Mouse (Mus musculus) liver, embryonic 12.5 days (tissue): ENCODE data around the gene Lax1. TPM values are rescaled to one million over a fixed set of nuclear protein-coding genes. Genes with fewer than 3 reads are reported as not detected.
"Not testable (repeated sequence)": the region's sequence is repeated elsewhere in the genome, so short reads cannot be mapped to it uniquely, and the experiment has no call there.

ENCODE experiments used
- ATAC-seq: fragments of 200-750 bp; cut with Nextera tagmentation; 2 replicates; pipeline ENCODE4 v1.8.0; 2017; ENCODE audit warnings: moderate number of reproducible peaks, mild to moderate bottlenecking, moderate library complexity
- H3K27ac ChIP-seq: fragments of 300-500 bp; sonication (generic); 2 replicates; pipeline ENCODE4 v1.5.1; 2016; ENCODE audit warnings: mild to moderate bottlenecking
- H3K27me3 ChIP-seq: fragments of 300-500 bp; sonication (generic); replicated peaks from 2 replicates; pipeline ENCODE4 v1.6.1; 2016; ENCODE audit warnings: mild to moderate bottlenecking, moderate library complexity
- H3K36me3 ChIP-seq: fragments of 300-500 bp; sonication (generic); 2 replicates; pipeline ENCODE4 v1.6.1; 2016; ENCODE audit warnings: mild to moderate bottlenecking, moderate library complexity
- H3K4me1 ChIP-seq: fragments of 300-500 bp; sonication (generic); 2 replicates; pipeline ENCODE4 v1.6.1; 2016
- H3K4me2 ChIP-seq: fragments of 300-500 bp; sonication (generic); 2 replicates; pipeline ENCODE4 v1.6.1; 2016; ENCODE audit warnings: mild to moderate bottlenecking, moderate library complexity
- H3K4me3 ChIP-seq: fragments of 300-500 bp; sonication (generic); 2 replicates; pipeline ENCODE4 v1.5.1; 2016; ENCODE audit warnings: mild to moderate bottlenecking, moderate library complexity
- H3K9ac ChIP-seq: fragments of 300-500 bp; sonication (generic); 2 replicates; pipeline ENCODE4 v1.6.1; 2016; ENCODE audit warnings: mild to moderate bottlenecking, moderate library complexity
- H3K9me3 ChIP-seq: fragments of 300-500 bp; sonication (generic); replicated peaks from 2 replicates; pipeline ENCODE4 v1.6.1; 2016; ENCODE audit warnings: mild to moderate bottlenecking, moderate library complexity
- WGBS: fragments of 180-500 bp; shearing (Covaris S2); methylation state at CpG from one replicate; pipeline ENCODE4 v1.1.7; 2016; ENCODE audit not compliant: insufficient replicate concordance; 5-methylcytosine and 5-hydroxymethylcytosine counted together
- polyA plus RNA-seq: library from polyadenylated mRNA; unstranded; fragments of >200 nt; fragmentation: Nextera tagmentation; extraction: Ambion mirVana; gene quantifications from 2 replicates; pipeline ENCODE4 v1.2.1, GENCODE M21; 2016

The Lax1 gene
- polyA plus RNA-seq, 1 experiment from 2014 or later, result 0.61 TPM

DNA sequence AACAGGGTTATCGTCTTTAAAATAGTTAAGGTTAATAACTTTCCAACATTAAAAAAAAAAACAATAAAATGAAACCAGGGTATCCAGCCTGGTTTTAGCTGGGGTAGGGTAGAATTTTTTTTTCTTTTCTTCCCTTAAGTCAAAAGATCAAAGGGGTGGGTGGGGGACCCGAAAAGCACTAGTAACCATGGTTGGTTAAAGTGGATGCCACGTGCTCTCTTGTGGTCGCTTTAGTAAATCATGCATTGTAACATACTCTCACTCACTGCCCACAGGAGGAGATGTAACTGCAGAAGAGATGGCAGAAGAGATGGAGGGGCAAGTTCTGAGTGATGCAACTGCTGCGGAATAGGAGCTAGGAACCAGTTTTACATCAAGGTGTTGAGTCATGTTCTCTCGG, 21.5 kb upstream of the Lax1 start:
- no peaks in the 10 kb centered on the region for H3K9me3 ChIP-seq
- H3K4me2 ChIP-seq, result no peak overlapping the region
- H3K4me3 ChIP-seq, result no peak overlapping the region
- H3K36me3 ChIP-seq, result peaks cover 100% of the 10 kb centered on the region
- ATAC-seq, result no peak
- H3K27me3 ChIP-seq, result no peaks in the 10 kb centered on the region
- H3K4me1 ChIP-seq, result peaks cover 20% of the 10 kb centered on the region
- no peak overlapping the region for H3K27ac ChIP-seq
- H3K9ac ChIP-seq, result no peak overlapping the region
- 82% methylated on average over 6 of the region's 6 CpGs for WGBS

DNA sequence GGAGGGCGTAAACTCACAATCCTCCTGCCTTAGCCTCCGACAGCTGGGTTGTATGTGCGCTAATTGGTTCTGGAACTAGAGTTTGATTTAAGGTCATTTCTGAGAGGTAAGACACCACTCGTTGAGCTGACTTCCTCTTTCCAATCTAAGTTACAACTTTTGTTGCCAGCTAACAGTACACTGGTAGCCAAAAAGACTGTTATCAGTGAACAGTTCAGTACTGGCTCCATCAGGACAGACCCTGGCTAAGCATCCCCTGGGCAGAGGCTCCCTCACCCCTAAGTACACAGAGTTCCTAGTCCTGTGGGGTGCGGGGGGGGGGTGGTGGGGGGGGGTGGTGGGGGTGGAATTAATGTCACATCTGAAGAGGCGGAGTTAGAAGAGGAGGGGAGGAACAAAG, 21.0 kb upstream of the Lax1 start:
- 70% methylated on average over 5 of the region's 6 CpGs for WGBS

DNA sequence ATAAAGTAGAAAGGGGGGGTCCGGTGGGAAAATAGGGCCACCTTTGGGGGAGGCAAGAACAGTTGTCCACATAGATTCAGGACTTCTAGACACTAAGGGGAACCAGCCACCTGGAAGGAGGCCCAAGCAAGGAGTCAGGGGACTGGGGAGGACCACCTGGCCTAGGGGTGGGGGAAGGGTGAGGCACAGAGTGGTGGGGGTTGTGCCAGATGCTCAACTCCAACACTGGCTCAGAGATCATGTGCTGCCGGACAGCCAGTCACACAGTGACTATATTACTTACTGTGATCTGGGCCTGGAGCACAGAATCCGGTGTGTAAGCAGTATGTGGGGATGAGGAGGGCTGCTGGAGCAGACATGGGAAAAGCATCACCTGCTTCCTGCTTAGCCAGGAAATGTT, 19.4 kb upstream of the Lax1 start:
- H3K27ac ChIP-seq, result no peak overlapping the region
- no peak overlapping the region for H3K4me3 ChIP-seq
- H3K4me1 ChIP-seq, result peaks cover 20% of the 10 kb centered on the region
- H3K4me2 ChIP-seq, result no peak overlapping the region
- H3K27me3 ChIP-seq, result no peaks in the 10 kb centered on the region
- WGBS, result 85% methylated on average over 3 of the region's 3 CpGs
- H3K9ac ChIP-seq, result no peak overlapping the region
- H3K9me3 ChIP-seq, result no peaks in the 10 kb centered on the region
- ATAC-seq, result no peak
- peaks cover 100% of the 10 kb centered on the region for H3K36me3 ChIP-seq

More for the DNA sequence above, 21.0 kb upstream of the Lax1 start:
- no peak overlapping the region for H3K4me2 ChIP-seq
- no peak overlapping the region for H3K4me3 ChIP-seq
- H3K9ac ChIP-seq, result no peak overlapping the region
- no peak for ATAC-seq
- peaks cover 100% of the 10 kb centered on the region for H3K36me3 ChIP-seq
- no peak overlapping the region for H3K27ac ChIP-seq
- H3K27me3 ChIP-seq, result no peaks in the 10 kb centered on the region
- no peaks in the 10 kb centered on the region for H3K9me3 ChIP-seq
- peaks cover 20% of the 10 kb centered on the region for H3K4me1 ChIP-seq

DNA sequence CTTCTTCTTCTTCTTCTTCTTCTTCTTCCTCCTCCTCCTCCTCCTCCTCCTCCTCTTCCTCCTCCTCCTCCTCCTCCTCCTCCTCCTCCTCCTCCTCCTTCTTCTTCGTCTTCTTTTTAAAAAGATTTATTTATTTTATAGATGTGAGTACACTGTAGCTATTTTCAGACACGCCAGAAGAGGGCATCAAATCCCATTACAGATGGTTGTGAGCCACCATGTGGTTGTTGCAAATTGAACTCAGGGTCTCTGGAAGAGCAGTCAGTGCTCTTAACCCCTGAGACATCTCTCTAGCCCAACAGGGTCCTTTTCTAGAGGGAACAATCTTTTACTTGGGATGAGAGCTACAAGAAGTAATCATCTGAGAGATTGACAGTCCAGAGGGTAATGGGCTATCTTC, 11.9 kb upstream of the Lax1 start:
- peaks cover 61% of the 10 kb centered on the region for H3K36me3 ChIP-seq
- ATAC-seq, H3K9ac ChIP-seq, H3K4me1 ChIP-seq, H3K9me3 ChIP-seq, H3K4me2 ChIP-seq, H3K27ac ChIP-seq, H3K4me3 ChIP-seq, H3K27me3 ChIP-seq: not testable (repeated sequence)
- WGBS, result 5% methylated on average over 1 of the region's 2 CpGs

DNA sequence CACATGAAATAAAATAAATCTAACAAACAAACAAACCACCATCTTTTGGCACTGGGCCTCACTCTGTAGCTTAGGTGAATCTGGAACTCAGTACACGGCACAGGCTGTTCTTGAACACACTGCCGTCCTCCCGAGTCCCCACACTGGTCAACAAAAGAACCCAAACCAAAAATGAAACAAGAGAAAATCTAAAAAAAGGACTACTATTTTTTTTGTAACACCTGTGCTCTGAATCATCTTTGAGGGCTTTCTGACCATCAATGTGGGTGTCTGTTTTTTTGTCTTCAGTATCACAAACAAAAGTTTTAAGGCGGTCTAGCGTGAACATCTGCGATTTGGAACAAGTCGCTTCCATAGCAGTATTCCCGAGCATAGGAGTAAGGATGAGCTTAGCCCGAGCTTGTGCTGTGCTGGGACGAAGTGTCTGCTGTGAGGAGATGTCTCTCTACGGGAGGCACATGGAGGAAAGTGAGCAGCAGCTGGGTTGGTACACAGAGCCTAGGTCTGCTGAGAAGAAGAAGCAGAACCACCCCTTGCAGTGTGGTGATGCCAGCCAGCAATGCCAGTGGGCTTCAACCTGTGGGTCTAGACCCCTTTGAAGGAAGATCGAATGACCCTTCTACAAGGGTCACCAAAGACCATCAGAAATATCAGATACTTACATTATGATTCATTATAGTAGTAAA, 8.2 kb upstream of the Lax1 start:
- WGBS, result 89% methylated on average over 12 of the region's 12 CpGs
- Histone ChIP-seq H3K4me3 (no peak overlapping the region), H3K9me3 (no peaks in the 10 kb centered on the region), H3K36me3 (peaks cover 24% of the 10 kb centered on the region), H3K9ac (no peak overlapping the region), H3K4me2 (no peak overlapping the region), H3K27me3 (no peaks in the 10 kb centered on the region), H3K27ac (no peak overlapping the region), H3K4me1 (peaks cover 25% of the 10 kb centered on the region)
- ATAC-seq, result no peak

DNA sequence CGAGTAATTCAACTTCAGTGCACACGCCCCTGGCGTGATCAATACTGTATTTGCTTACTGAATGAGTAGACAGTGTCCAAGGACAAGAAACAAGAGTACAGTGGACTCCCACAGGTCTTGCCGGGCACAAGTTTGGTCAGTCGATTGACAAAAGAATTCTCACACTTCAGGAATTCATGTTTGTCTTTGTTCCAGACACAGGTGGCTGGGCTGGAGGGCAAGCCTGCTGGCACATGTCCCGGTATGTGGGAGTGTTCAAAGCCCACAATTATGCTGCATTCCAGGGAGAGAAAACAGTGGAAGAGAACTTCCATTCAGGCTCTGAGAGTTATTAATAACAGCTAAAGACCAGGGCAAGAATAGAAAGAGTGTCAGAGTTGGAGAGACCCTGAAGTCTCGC, 6.0 kb upstream of the Lax1 start:
- peaks cover 11% of the 10 kb centered on the region for H3K36me3 ChIP-seq
- H3K9ac ChIP-seq, result no peak overlapping the region
- no peak overlapping the region for H3K4me3 ChIP-seq
- no peaks in the 10 kb centered on the region for H3K27me3 ChIP-seq
- WGBS, result 68% methylated on average over 7 of the region's 7 CpGs
- peaks cover 25% of the 10 kb centered on the region for H3K4me1 ChIP-seq
- H3K4me2 ChIP-seq, result no peak overlapping the region
- no peak for ATAC-seq
- H3K27ac ChIP-seq, result peak overlapping the region; percentile 43; the same call in 1 of the 2 replicates
- H3K9me3 ChIP-seq, result no peaks in the 10 kb centered on the region

DNA sequence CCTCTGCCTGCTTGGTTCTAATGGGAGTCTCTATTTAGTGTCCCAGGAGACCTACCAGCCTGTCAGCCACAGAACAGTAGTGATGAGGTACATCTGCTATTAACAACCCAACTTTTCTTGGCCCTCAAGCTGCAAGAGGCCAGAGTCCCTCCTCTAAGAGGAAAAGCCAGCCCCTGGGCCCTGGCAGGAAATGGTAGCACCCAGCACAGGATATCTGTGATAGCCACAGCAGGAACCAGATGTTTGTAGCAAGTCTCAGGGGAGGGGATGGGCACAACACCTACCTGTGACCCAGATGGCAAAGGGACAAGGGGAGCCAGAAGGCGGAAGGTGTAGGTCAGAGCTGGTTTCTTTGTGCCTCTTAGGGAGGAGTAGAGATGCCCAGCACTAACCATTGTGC, 5.0 kb upstream of the Lax1 start:
- no peaks in the 10 kb centered on the region for H3K9me3 ChIP-seq
- H3K4me2 ChIP-seq, result no peak overlapping the region
- H3K9ac ChIP-seq, result no peak overlapping the region; the same call in 1 of the 2 replicates
- H3K36me3 ChIP-seq, result peaks cover under 1% of the 10 kb centered on the region; the same call in 1 of the 2 replicates
- WGBS, result 68% methylated on average over 1 of the region's 1 CpGs
- ATAC-seq, result peak; percentile 38; the same call in 1 of the 2 replicates
- H3K27me3 ChIP-seq, result no peaks in the 10 kb centered on the region
- H3K4me1 ChIP-seq, result peaks cover 25% of the 10 kb centered on the region
- no peak overlapping the region for H3K4me3 ChIP-seq
- peak overlapping the region; percentile 7 for H3K27ac ChIP-seq

DNA sequence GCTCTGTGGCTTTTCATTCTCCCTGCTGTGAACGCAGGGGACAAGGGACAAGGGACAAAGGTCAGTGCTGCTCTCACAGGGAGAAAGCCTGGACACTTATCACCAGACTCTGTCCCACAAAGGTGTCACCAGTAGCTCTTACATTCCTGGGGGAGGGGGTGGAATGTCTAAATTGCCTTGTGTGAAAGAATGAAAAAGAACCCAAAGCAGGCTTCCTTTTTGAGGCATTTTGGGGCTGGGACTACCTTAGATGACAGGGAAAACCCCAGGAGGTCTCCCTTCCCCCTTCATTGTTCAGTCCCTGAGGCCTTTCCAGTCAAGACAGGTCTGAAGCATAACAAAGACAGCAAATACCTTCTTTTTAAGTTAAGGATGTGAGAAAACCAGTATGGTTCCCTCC, 4.4 kb upstream of the Lax1 start:
- 34% methylated on average over 1 of the region's 1 CpGs for WGBS
- Histone ChIP-seq H3K4me3 (no peak overlapping the region), H3K27ac (peak overlapping the region; percentile 7; the same call in 1 of the 2 replicates), H3K36me3 (no peaks in the 10 kb centered on the region), H3K27me3 (no peaks in the 10 kb centered on the region), H3K4me2 (no peak overlapping the region), H3K9me3 (no peaks in the 10 kb centered on the region), H3K9ac (no peak overlapping the region; the same call in 1 of the 2 replicates), H3K4me1 (peaks cover 25% of the 10 kb centered on the region)
- no peak for ATAC-seq

DNA sequence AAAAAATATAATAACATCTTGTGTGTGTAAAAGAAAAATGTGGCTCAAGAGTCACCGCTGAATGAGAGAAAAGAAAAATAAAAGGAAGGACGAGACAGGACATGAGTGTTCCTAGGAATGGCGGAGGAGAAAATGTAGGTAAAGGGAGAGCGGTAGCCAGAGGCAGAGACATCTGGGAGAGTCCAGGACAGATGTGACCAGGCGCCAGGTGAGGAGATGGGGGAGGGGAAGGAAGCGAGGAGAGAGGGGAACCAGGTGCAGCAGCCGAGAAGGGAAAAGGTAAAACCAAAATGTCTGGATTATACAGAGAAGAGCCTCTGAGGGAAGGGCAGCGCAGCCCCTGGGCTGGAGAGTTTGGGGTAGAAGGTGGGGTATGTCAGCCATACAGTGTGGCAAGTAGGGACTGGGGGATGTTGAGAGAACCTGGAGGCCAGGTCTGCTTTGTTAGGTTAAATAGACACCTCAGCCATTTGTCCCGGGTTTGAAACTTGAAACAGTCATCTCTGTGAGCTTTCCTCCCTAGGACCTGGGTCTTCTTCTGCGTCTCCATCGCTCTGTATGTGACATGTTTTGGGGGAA, 3.7 kb upstream of the Lax1 start:
- H3K4me3 ChIP-seq, result no peak overlapping the region

DNA sequence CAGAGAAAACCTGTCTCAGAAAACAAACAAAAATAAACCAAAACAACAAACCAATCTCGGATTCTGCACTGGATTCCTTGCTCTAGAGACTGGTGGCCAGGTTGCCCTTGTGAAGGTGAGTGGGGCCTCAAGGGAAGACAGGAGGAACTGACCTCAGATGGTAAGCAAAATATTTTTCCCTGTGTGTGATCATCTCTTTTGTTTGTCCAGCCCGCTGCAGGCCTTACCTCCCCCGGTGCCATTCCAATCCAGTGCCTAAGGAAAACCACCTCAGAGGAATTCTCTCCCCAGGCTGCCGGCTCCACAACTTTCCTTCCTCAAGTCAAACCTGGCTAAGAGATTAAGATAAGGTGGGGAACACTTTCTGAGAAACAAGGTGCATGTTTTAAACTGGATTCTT, 2.3 kb upstream of the Lax1 start:
- Histone ChIP-seq H3K4me2 (no peak overlapping the region), H3K9ac (no peak overlapping the region), H3K4me1 (peaks cover 25% of the 10 kb centered on the region), H3K9me3 (no peaks in the 10 kb centered on the region), H3K27ac (no peak overlapping the region), H3K27me3 (no peaks in the 10 kb centered on the region), H3K36me3 (no peaks in the 10 kb centered on the region), H3K4me3 (no peak overlapping the region)
- WGBS, result 47% methylated on average over 4 of the region's 4 CpGs
- ATAC-seq, result no peak

More for the DNA sequence above, 3.7 kb upstream of the Lax1 start:
- Histone ChIP-seq H3K27ac (no peak overlapping the region), H3K36me3 (no peaks in the 10 kb centered on the region), H3K4me1 (peaks cover 25% of the 10 kb centered on the region), H3K27me3 (no peaks in the 10 kb centered on the region), H3K9ac (no peak overlapping the region), H3K4me2 (no peak overlapping the region), H3K9me3 (no peaks in the 10 kb centered on the region)
- WGBS, result 66% methylated on average over 11 of the region's 11 CpGs
- no peak for ATAC-seq

DNA sequence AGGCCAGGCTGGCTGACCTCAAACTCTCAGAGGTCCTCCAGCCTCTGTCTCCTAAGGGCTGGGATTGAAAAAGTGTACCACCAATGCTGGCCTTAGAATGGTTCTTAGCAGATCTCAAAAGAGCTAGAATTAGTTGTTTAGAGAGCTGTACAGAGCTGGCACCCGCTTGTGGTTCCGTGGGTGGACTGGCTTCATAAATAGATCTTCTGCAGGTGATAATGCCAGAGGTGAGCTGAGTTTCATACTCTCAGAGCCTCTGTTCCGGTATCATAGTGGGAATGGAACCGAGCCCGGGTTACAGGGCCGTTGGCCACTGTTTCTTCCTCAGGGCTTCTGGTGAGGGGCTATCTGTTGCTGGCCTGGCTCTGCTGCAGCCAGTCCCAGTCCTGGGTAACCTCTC, 1.1 kb upstream of the Lax1 start:
- peaks cover 19% of the 10 kb centered on the region for H3K4me1 ChIP-seq
- H3K27ac ChIP-seq, result no peak overlapping the region

DNA sequence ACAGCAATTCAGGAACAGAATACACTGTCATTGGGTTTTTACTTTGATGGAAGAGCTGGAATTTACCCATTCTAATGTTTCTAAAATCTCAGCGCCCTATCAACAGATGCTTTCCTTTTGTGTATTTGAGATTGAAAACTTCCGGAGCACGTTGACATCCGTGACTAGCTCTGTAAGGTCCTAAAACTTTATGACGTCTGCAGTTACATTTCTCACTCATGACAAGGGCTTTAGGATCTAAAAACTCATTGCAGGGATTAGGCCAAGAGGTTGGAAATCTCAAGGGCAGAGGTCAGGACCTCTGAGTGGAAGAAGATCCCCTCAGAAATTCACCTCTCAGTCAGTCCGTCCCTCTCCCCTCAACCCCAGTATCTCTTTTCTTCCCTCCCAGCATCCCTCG, 1.6 kb downstream of the Lax1 start:
- Histone ChIP-seq H3K27ac (no peak overlapping the region), H3K4me3 (no peak overlapping the region), H3K36me3 (no peaks in the 10 kb centered on the region), H3K4me2 (no peak overlapping the region), H3K9me3 (no peaks in the 10 kb centered on the region), H3K27me3 (0 out of 2 replicates have a peak, but pooled peaks cover 1% of the 10 kb centered on the region), H3K4me1 (no peaks in the 10 kb centered on the region), H3K9ac (no peak overlapping the region)
- 69% methylated on average over 7 of the region's 7 CpGs for WGBS
- no peak for ATAC-seq

More for the DNA sequence above, 1.1 kb upstream of the Lax1 start:
- WGBS, result 84% methylated on average over 6 of the region's 6 CpGs
- Histone ChIP-seq H3K4me3 (no peak overlapping the region), H3K4me2 (no peak overlapping the region), H3K27me3 (no peaks in the 10 kb centered on the region), H3K9me3 (no peaks in the 10 kb centered on the region), H3K36me3 (no peaks in the 10 kb centered on the region), H3K9ac (no peak overlapping the region)
- ATAC-seq, result no peak
